Mouse (Mus musculus) heart, embryonic 13.5 days (tissue): ENCODE results near the gene Ccdc106. TPM values are rescaled to one million over a fixed set of nuclear protein-coding genes. Genes with fewer than 3 reads are reported as not detected.
A peak's percentile ranks its signal among the peaks of the same experiment; 100 is the strongest.
"Not testable (repeated sequence)": the region's sequence is repeated elsewhere in the genome, so short reads cannot be mapped to it uniquely, and the experiment has no call there.

Experiments used
- ATAC-seq: fragments of 200-750 bp; cut with Nextera tagmentation; 2 replicates; pipeline ENCODE4 v1.8.0; 2017; ENCODE audit warnings: moderate TSS enrichment; ENCODE audit not compliant: insufficient number of reproducible peaks, low FRiP score, low TSS enrichment; ENCODE audit errors: extremely low read depth
- H3K27ac ChIP-seq: fragments of 300-500 bp; sonication (generic); replicated peaks from 2 replicates; pipeline ENCODE4 v1.5.1; 2015; ENCODE audit warnings: moderate library complexity, mild to moderate bottlenecking, inconsistent platforms
- H3K27me3 ChIP-seq: fragments of 300-500 bp; sonication (generic); replicated peaks from 2 replicates; pipeline ENCODE4 v1.6.1; 2015; ENCODE audit warnings: mild to moderate bottlenecking, inconsistent platforms
- H3K36me3 ChIP-seq: fragments of 300-500 bp; sonication (generic); 2 replicates; pipeline ENCODE4 v1.6.1; 2015; ENCODE audit warnings: mild to moderate bottlenecking, inconsistent platforms
- H3K4me1 ChIP-seq: fragments of 300-500 bp; sonication (generic); 2 replicates; pipeline ENCODE4 v1.6.1; 2015; ENCODE audit warnings: inconsistent platforms
- H3K4me2 ChIP-seq: fragments of 300-500 bp; sonication (generic); 2 replicates; pipeline ENCODE4 v1.6.1; 2015; ENCODE audit warnings: inconsistent platforms, mild to moderate bottlenecking, moderate library complexity
- H3K4me3 ChIP-seq: fragments of 300-500 bp; sonication (generic); 2 replicates; pipeline ENCODE4 v1.5.1; 2015; ENCODE audit warnings: moderate library complexity, mild to moderate bottlenecking, inconsistent platforms
- H3K9ac ChIP-seq: fragments of 300-500 bp; sonication (generic); 2 replicates; pipeline ENCODE4 v1.6.1; 2015; ENCODE audit warnings: inconsistent platforms, mild to moderate bottlenecking, moderate library complexity
- H3K9me3 ChIP-seq: fragments of 300-500 bp; sonication (generic); 2 replicates; pipeline ENCODE4 v1.6.1; 2016; ENCODE audit warnings: inconsistent platforms
- WGBS: fragments of 180-500 bp; shearing (Covaris S2); methylation state at CpG from one replicate; pipeline ENCODE4 v1.1.7; 2015; ENCODE audit warnings: mixed read lengths; 5-methylcytosine and 5-hydroxymethylcytosine counted together
- polyA plus RNA-seq: library from polyadenylated mRNA; unstranded; fragments of >200 nt; fragmentation: Nextera tagmentation; extraction: Ambion mirVana; gene quantifications from 2 replicates; pipeline ENCODE4 v1.2.1, GENCODE M21; 2015

Ccdc106 gene
- polyA plus RNA-seq, 1 experiment from 2014 or later, result 4.2 TPM

GRCm38 (mm10) chr7:5064886-5065285 lies 44.5 kb downstream of the Ccdc106 start:
- no peak for ATAC-seq
- peaks cover 49% of the 10 kb centered on the region for H3K4me1 ChIP-seq
- WGBS, result 90% methylated on average over 6 of the region's 6 CpGs

GRCm38 (mm10) chr7:5073586-5073985 lies 53.2 kb downstream of the Ccdc106 start:
- no peaks in the 10 kb centered on the region for H3K9me3 ChIP-seq
- H3K27ac ChIP-seq, result no peak overlapping the region
- 0 out of 2 replicates have a peak, but pooled peaks cover 6% of the 10 kb centered on the region for H3K4me1 ChIP-seq
- peak overlapping the region; percentile 19; the same call in 1 of the 2 replicates for H3K4me2 ChIP-seq
- H3K9ac ChIP-seq, result no peak overlapping the region
- peaks cover 99% of the 10 kb centered on the region for H3K36me3 ChIP-seq
- ATAC-seq, result no peak
- H3K4me3 ChIP-seq, result no peak overlapping the region
- H3K27me3 ChIP-seq, result no peaks in the 10 kb centered on the region
- WGBS, result 70% methylated on average over 1 of the region's 1 CpGs

More at GRCm38 (mm10) chr7:5064886-5065285, 44.5 kb downstream of the Ccdc106 start:
- Histone ChIP-seq H3K36me3 (peaks cover 47% of the 10 kb centered on the region), H3K27me3 (no peaks in the 10 kb centered on the region), H3K4me2 (peak overlapping the region; percentile 96), H3K9me3 (no peaks in the 10 kb centered on the region), H3K9ac (no peak overlapping the region), H3K4me3 (0 out of 2 replicates have a peak overlapping the region, but pooled peaks have one; percentile 88), H3K27ac (no peak overlapping the region)

- H3K4me1 ChIP-seq, result 0 out of 2 replicates have a peak, but pooled peaks cover 6% of the 10 kb centered on the region
- H3K4me2 ChIP-seq, result no peak overlapping the region
- 82% methylated on average over 5 of the region's 5 CpGs for WGBS
- no peaks in the 10 kb centered on the region for H3K9me3 ChIP-seq
- H3K9ac ChIP-seq, result no peak overlapping the region
- H3K27ac ChIP-seq, result no peak overlapping the region
- H3K27me3 ChIP-seq, result no peaks in the 10 kb centered on the region
- no peak overlapping the region for H3K4me3 ChIP-seq
- ATAC-seq, result no peak
- H3K36me3 ChIP-seq, result peaks cover 93% of the 10 kb centered on the region
These were observed 54.6 kb downstream of the Ccdc106 start for GRCm38 (mm10) chr7:5074984-5075383.

GRCm38 (mm10) chr7:5076931-5077330 lies 56.6 kb downstream of the Ccdc106 start:
- H3K9ac ChIP-seq, result 0 out of 2 replicates have a peak overlapping the region, but pooled peaks have one; percentile 19
- H3K4me3 ChIP-seq, result no peak overlapping the region
- H3K36me3 ChIP-seq, result peaks cover 74% of the 10 kb centered on the region
- peaks cover 19% of the 10 kb centered on the region for H3K4me1 ChIP-seq
- H3K9me3 ChIP-seq, result no peaks in the 10 kb centered on the region
- 70% methylated on average over 2 of the region's 2 CpGs for WGBS
- no peak for ATAC-seq
- H3K4me2 ChIP-seq, result no peak overlapping the region
- peak overlapping the region; percentile 15; the same call in 1 of the 2 replicates for H3K27ac ChIP-seq
- no peaks in the 10 kb centered on the region for H3K27me3 ChIP-seq

GRCm38 (mm10) chr7:5079365-5080009 lies 59.1 kb downstream of the Ccdc106 start:
- peaks cover 69% of the 10 kb centered on the region for H3K36me3 ChIP-seq
- peak overlapping the region; percentile 97 for H3K9ac ChIP-seq
- peak overlapping the region; percentile 96 for H3K4me3 ChIP-seq
- not testable (repeated sequence) for H3K27me3 ChIP-seq, ATAC-seq, H3K9me3 ChIP-seq
- H3K4me2 ChIP-seq, result peak overlapping the region; percentile 85
- peaks cover 39% of the 10 kb centered on the region for H3K4me1 ChIP-seq
- 45% methylated on average over 10 of the region's 13 CpGs for WGBS
- H3K27ac ChIP-seq, result peak overlapping the region; percentile 96

- H3K27ac ChIP-seq, result peak within 1 kb of the TSS; percentile 96
- H3K27me3 ChIP-seq, result no peaks in the 10 kb centered on the region
- peak within 1 kb of the TSS; percentile 85 for H3K4me2 ChIP-seq
- H3K4me3 ChIP-seq, result peak within 1 kb of the TSS; percentile 96
- WGBS, result under 1% methylated on average over 79 of the region's 81 CpGs
- H3K9ac ChIP-seq, result peak within 1 kb of the TSS; percentile 97
- ATAC-seq, result peak; percentile 93
- no peaks in the 10 kb centered on the region for H3K9me3 ChIP-seq
- H3K36me3 ChIP-seq, result peaks cover 69% of the 10 kb centered on the region
- peaks cover 46% of the 10 kb centered on the region for H3K4me1 ChIP-seq
These were observed 59.8 kb downstream of the Ccdc106 start, which contains the start of gene Epn1 for GRCm38 (mm10) chr7:5080010-5080751. Gene Epn1, plus strand, starts transcription at chr7:5080235.

GRCm38 (mm10) chr7:5080815-5081214 lies 60.5 kb downstream of the Ccdc106 start:
- peak overlapping the region; percentile 96 for H3K4me3 ChIP-seq
- 10% methylated on average over 6 of the region's 6 CpGs for WGBS
- peak overlapping the region; percentile 85 for H3K4me2 ChIP-seq
- peak overlapping the region; percentile 97 for H3K9ac ChIP-seq
- peaks cover 52% of the 10 kb centered on the region for H3K4me1 ChIP-seq
- H3K36me3 ChIP-seq, result peaks cover 69% of the 10 kb centered on the region
- H3K27ac ChIP-seq, result peak overlapping the region; percentile 96
- H3K9me3 ChIP-seq, result no peaks in the 10 kb centered on the region
- H3K27me3 ChIP-seq, result no peaks in the 10 kb centered on the region
- ATAC-seq, result no peak

- Histone ChIP-seq H3K27me3 (no peaks in the 10 kb centered on the region), H3K4me2 (peak overlapping the region; percentile 85), H3K36me3 (peaks cover 70% of the 10 kb centered on the region), H3K27ac (peak overlapping the region; percentile 96), H3K9me3 (no peaks in the 10 kb centered on the region), H3K9ac (peak overlapping the region; percentile 97), H3K4me1 (peaks cover 55% of the 10 kb centered on the region), H3K4me3 (peak overlapping the region; percentile 96)
- 38% methylated on average over 6 of the region's 6 CpGs for WGBS
- ATAC-seq, result no peak
These were observed 60.9 kb downstream of the Ccdc106 start for GRCm38 (mm10) chr7:5081241-5081640.

- WGBS, result 96% methylated on average over 2 of the region's 2 CpGs
- Histone ChIP-seq H3K9ac (peak overlapping the region; percentile 97), H3K27me3 (no peaks in the 10 kb centered on the region), H3K36me3 (peaks cover 70% of the 10 kb centered on the region), H3K4me3 (peak overlapping the region; percentile 96), H3K4me1 (peaks cover 51% of the 10 kb centered on the region), H3K4me2 (peak overlapping the region; percentile 85), H3K27ac (no peak overlapping the region), H3K9me3 (no peaks in the 10 kb centered on the region)
- ATAC-seq, result no peak
These were observed 61.6 kb downstream of the Ccdc106 start for GRCm38 (mm10) chr7:5081939-5082338.

- no peak overlapping the region; the same call in 1 of the 2 replicates for H3K4me2 ChIP-seq
- H3K4me3 ChIP-seq, result no peak overlapping the region
- peaks cover 55% of the 10 kb centered on the region for H3K4me1 ChIP-seq
- no peak overlapping the region; the same call in 1 of the 2 replicates for H3K27ac ChIP-seq
- no peaks in the 10 kb centered on the region for H3K9me3 ChIP-seq
- 87% methylated on average over 18 of the region's 18 CpGs for WGBS
- ATAC-seq, result no peak
- no peaks in the 10 kb centered on the region for H3K27me3 ChIP-seq
- no peak overlapping the region for H3K9ac ChIP-seq
- peaks cover 66% of the 10 kb centered on the region for H3K36me3 ChIP-seq
These were observed 63.2 kb downstream of the Ccdc106 start for GRCm38 (mm10) chr7:5083325-5084105.

- no peak overlapping the region for H3K9ac ChIP-seq
- WGBS, result 68% methylated on average over 1 of the region's 1 CpGs
- H3K36me3 ChIP-seq, result peaks cover 78% of the 10 kb centered on the region
- peaks cover 55% of the 10 kb centered on the region for H3K4me1 ChIP-seq
- H3K27me3 ChIP-seq, result no peaks in the 10 kb centered on the region
- no peaks in the 10 kb centered on the region for H3K9me3 ChIP-seq
- no peak overlapping the region for H3K4me3 ChIP-seq
- no peak overlapping the region for H3K4me2 ChIP-seq
- ATAC-seq, result no peak
- no peak overlapping the region for H3K27ac ChIP-seq
These were observed 65.2 kb downstream of the Ccdc106 start for GRCm38 (mm10) chr7:5085512-5085911.
